ENCODE assay signal across 25 mouse cellular contexts in genomic region chr13:115799294-115799693, GRCm38 (mm10).
"Had no signal": no experiment of that assay in that cellular context is flagged by ENCODE, and none has a peak within 500 bp of the region (broad histone marks: within the 10 kb centered on the region; RNA-seq: fewer than 3 reads in every experiment).

No protein-coding gene starts in this region.

- H3K36me3 ChIP-seq: heart, embryonic 10.5 days; heart, embryonic 12.5 days; hindbrain, embryonic 10.5 days; hindbrain, embryonic 12.5 days; limb, embryonic 13.5 days; limb, embryonic 15.5 days; liver, embryonic 12.5 days had no signal

- H3K27me3 ChIP-seq: heart, embryonic 12.5 days; hindbrain, embryonic 12.5 days; limb, embryonic 13.5 days; limb, embryonic 15.5 days; liver, embryonic 12.5 days had no signal

- H3K4me3 ChIP-seq: heart, adult 2 months; heart, embryonic 10.5 days; heart, embryonic 12.5 days; hindbrain, embryonic 10.5 days; hindbrain, embryonic 12.5 days; layer of hippocampus, adult 2 months; left cerebral cortex, adult 2 months; limb, embryonic 13.5 days; limb, embryonic 15.5 days; liver, embryonic 12.5 days had no signal

- H3K4me2 ChIP-seq: heart, embryonic 12.5 days; hindbrain, embryonic 12.5 days; hindbrain, embryonic 14.5 days; limb, embryonic 13.5 days; limb, embryonic 15.5 days; liver, embryonic 12.5 days had no signal

- ATAC-seq: forebrain, postnatal 0 days; hindbrain, embryonic 16.5 days; inflammation-experienced regulatory T-cells, adult 6 months; liver, embryonic 12.5 days had no signal

- H3K4me1 ChIP-seq: heart, embryonic 10.5 days; heart, embryonic 12.5 days; hindbrain, embryonic 10.5 days; hindbrain, embryonic 12.5 days; limb, embryonic 13.5 days; limb, embryonic 15.5 days; liver, embryonic 12.5 days had no signal

- H3K9ac ChIP-seq: forebrain, postnatal 0 days; heart, embryonic 12.5 days; hindbrain, embryonic 12.5 days; hindbrain, embryonic 14.5 days; limb, embryonic 13.5 days; limb, embryonic 15.5 days; liver, embryonic 12.5 days; liver, embryonic 14.5 days had no signal

- H3K9me3 ChIP-seq: heart, embryonic 10.5 days; heart, embryonic 12.5 days; hindbrain, embryonic 10.5 days; hindbrain, embryonic 12.5 days; limb, embryonic 13.5 days; limb, embryonic 15.5 days; liver, embryonic 12.5 days had no signal

- DNase-seq: forebrain, postnatal 0 days; gastrocnemius, postnatal 14 days; gastrocnemius, postnatal 36 days; heart, adult 11 months; heart, adult 2 months; heart, postnatal 10 days; heart, postnatal 4 days; kidney, adult 18-20 months; kidney, adult 8-10 months; kidney, postnatal 10 days; kidney, postnatal 25 days; kidney, postnatal 4 days had no signal

- H3K27ac ChIP-seq: heart, adult 2 months; heart, embryonic 10.5 days; hindbrain, embryonic 10.5 days; hindbrain, embryonic 12.5 days; hindbrain, embryonic 14.5 days; layer of hippocampus, adult 2 months; left cerebral cortex, adult 2 months; limb, embryonic 13.5 days; limb, embryonic 15.5 days; liver, embryonic 12.5 days; liver, embryonic 14.5 days had no signal
